Mouse (Mus musculus): ENCODE data around the gene Chrdl2. TPM values are rescaled to one million over a fixed set of nuclear protein-coding genes. Genes with fewer than 3 reads are reported as not detected.
"Not testable (repeated sequence)": the region's sequence is repeated elsewhere in the genome, so short reads cannot be mapped to it uniquely, and the experiment has no call there.

Chrdl2 gene
- total RNA-seq (2021), result under 1 TPM in 1 of 2 experiments, not detected in 1; 0.36 TPM

GRCm38 (mm10) chr7:100005790-100006189 lies at the start of gene Chrdl2:
Gene Chrdl2 (plus strand): TSS chr7:100006172.
- intact Hi-C loops (cut with DNase I), result loop anchor here (5.0 kb wide), 1 partner anchor 182 kb away; no protein-coding TSS in a partner anchor
- no peak for DNase-seq (ENCODE audit: low spot score)

- no peak for DNase-seq (ENCODE audit: low spot score)
- intact Hi-C loops (cut with DNase I), result no loop called here
These were observed 48.6 kb upstream of the Chrdl2 start for GRCm38 (mm10) chr7:99957226-99957965.

- intact Hi-C loops (cut with DNase I); DNase-seq (ENCODE audit: low spot score): not testable (repeated sequence)
These were observed 45.4 kb upstream of the Chrdl2 start for GRCm38 (mm10) chr7:99960571-99960970.

- intact Hi-C loops (cut with DNase I), result no loop called here
- no peak for DNase-seq (ENCODE audit: low spot score)
These were observed 44.5 kb upstream of the Chrdl2 start for GRCm38 (mm10) chr7:99961518-99961917.

GRCm38 (mm10) chr7:99962536-99963236 lies 43.3 kb upstream of the Chrdl2 start:
- intact Hi-C loops (cut with DNase I), result no loop called here
- peak; percentile 36 for DNase-seq (ENCODE audit: low spot score)

GRCm38 (mm10) chr7:99963237-99963860 lies 42.6 kb upstream of the Chrdl2 start:
- DNase-seq (ENCODE audit: low spot score), result no peak
- intact Hi-C loops (cut with DNase I), result no loop called here

GRCm38 (mm10) chr7:99965020-99965841 lies 40.7 kb upstream of the Chrdl2 start:
- intact Hi-C loops (cut with DNase I), result no loop called here
- DNase-seq (ENCODE audit: low spot score), result no peak

- DNase-seq (ENCODE audit: low spot score), result no peak
- intact Hi-C loops (cut with DNase I), result no loop called here
These were observed 39.8 kb upstream of the Chrdl2 start for GRCm38 (mm10) chr7:99966011-99966721.

- intact Hi-C loops (cut with DNase I), result no loop called here
- no peak for DNase-seq (ENCODE audit: low spot score)
These were observed 36.8 kb upstream of the Chrdl2 start for GRCm38 (mm10) chr7:99969151-99969550.

- no peak for DNase-seq (ENCODE audit: low spot score)
- intact Hi-C loops (cut with DNase I), result no loop called here
These were observed 34.0 kb upstream of the Chrdl2 start for GRCm38 (mm10) chr7:99971926-99972325.

GRCm38 (mm10) chr7:99972912-99973311 lies 33.1 kb upstream of the Chrdl2 start:
- intact Hi-C loops (cut with DNase I), result not testable (repeated sequence)

GRCm38 (mm10) chr7:99974208-99974970 lies 31.6 kb upstream of the Chrdl2 start:
- intact Hi-C loops (cut with DNase I), result no loop called here
- no peak for DNase-seq (ENCODE audit: low spot score)

More at GRCm38 (mm10) chr7:99972912-99973311, 33.1 kb upstream of the Chrdl2 start:
- not testable (repeated sequence) for DNase-seq (ENCODE audit: low spot score)

GRCm38 (mm10) chr7:99975819-99976575 lies 30.0 kb upstream of the Chrdl2 start:
- DNase-seq (ENCODE audit: low spot score), result no peak
- intact Hi-C loops (cut with DNase I), result no loop called here

- intact Hi-C loops (cut with DNase I), result no loop called here
- no peak for DNase-seq (ENCODE audit: low spot score)
These were observed 27.9 kb upstream of the Chrdl2 start for GRCm38 (mm10) chr7:99978041-99978440.

- intact Hi-C loops (cut with DNase I), result no loop called here
- DNase-seq (ENCODE audit: low spot score), result no peak
These were observed 26.9 kb upstream of the Chrdl2 start for GRCm38 (mm10) chr7:99979081-99979480.

GRCm38 (mm10) chr7:99979546-99980131 lies 26.3 kb upstream of the Chrdl2 start:
- intact Hi-C loops (cut with DNase I), result loop anchor here (10.0 kb wide), 1 partner anchor 355 kb away; the partner anchor contains the start of gene Tpbgl
- peak; percentile 17 for DNase-seq (ENCODE audit: low spot score)

- intact Hi-C loops (cut with DNase I), result loop anchor here (10.0 kb wide), 1 partner anchor 355 kb away; the partner anchor contains the start of gene Tpbgl
- peak; percentile 86 for DNase-seq (ENCODE audit: low spot score)
These were observed 25.8 kb upstream of the Chrdl2 start, which contains the start of gene Rnf169 for GRCm38 (mm10) chr7:99980132-99980591. Gene Rnf169 (minus strand): TSS chr7:99980448.

All from heart, postnatal 25 days (tissue).